Mouse (Mus musculus) layer of hippocampus, adult 2 months (tissue): ENCODE data around the gene Tmem114. TPM values are rescaled to one million over a fixed set of nuclear protein-coding genes. Genes with fewer than 3 reads are reported as not detected.

Experiments
- DNase-seq, 2 experiments: peaks; one replicate each; pipeline ENCODE4 v3.0.0; 2022; ENCODE audit warnings: low spot score in 2 of 2
- H3K27ac ChIP-seq: fragments of 200-600 bp; 2 replicates; pipeline ENCODE4 v1.8.1; 2022
- H3K4me3 ChIP-seq: fragments of 200-600 bp; 2 replicates; pipeline ENCODE4 v1.8.1; 2022; ENCODE audit warnings: mild to moderate bottlenecking
- CTCF ChIP-seq: fragments of 200-600 bp; conservative IDR thresholded peaks from 2 replicates; pipeline ENCODE4 v1.8.1; 2022; ENCODE audit warnings: antibody characterized with exemption, mild to moderate bottlenecking, moderate library complexity
- total RNA-seq, 2 experiments: library from RNA; stranded (reverse); gene quantifications; 2 replicates each; pipeline ENCODE4 v1.2.3; 2021

The Tmem114 gene
- total RNA-seq, 2 experiments from 2014 or later = 5.0 to 5.2 TPM

DNA sequence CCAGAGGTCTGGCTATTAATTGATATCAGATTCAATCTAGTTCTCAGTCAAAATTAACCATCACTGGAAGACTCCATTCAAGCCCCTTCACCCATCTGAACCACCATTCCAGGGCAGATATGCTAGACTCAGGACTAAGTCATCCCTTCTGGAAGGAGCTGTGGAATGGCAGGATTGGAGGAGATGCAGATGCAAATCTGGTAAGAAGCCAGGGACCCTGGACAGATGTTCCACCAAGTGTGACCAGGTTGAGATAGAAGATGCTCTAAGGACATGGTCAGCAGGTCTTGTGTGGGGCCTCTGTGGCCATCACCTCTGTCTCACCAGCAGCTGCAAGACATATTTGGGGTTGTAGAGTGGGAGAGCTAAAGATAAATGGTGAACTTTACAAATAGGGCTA lies 30.0 kb downstream of the Tmem114 start:
- Histone ChIP-seq H3K27ac (no peak overlapping the region), H3K4me3 (no peak overlapping the region)
- no peak for DNase-seq
- TF ChIP-seq CTCF = no peak

- DNase-seq = no peak
- peak; percentile 19 for TF ChIP-seq CTCF
- Histone ChIP-seq H3K27ac (no peak overlapping the region), H3K4me3 (no peak overlapping the region)
Observed at GRCm38 (mm10) chr16:8388491-8388890, 36.4 kb downstream of the Tmem114 start.

DNA sequence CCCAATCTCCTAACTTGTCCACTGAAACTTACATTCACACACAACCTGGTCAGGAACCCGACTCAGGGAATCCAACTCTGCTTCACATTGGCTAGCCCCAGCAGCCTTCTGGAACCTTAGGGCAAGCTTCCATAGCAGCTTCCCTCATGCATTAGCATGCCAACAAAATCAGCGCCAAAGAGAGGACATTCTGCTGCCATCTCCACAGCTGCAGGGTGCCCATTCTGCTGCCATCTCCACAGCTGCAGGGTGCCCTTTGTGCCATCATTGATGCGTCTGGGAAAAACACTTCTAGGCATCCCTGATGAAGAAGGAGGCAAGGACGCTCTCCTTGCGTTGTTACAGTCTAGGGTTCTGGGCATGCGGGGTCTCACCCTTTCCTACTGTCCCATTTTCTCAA lies 38.5 kb downstream of the Tmem114 start:
- no peak for TF ChIP-seq CTCF
- DNase-seq = no peak
- H3K4me3 ChIP-seq = no peak overlapping the region
- H3K27ac ChIP-seq = no peak overlapping the region

- peak; percentile 59 for TF ChIP-seq CTCF
- Histone ChIP-seq H3K4me3 (no peak overlapping the region), H3K27ac (no peak overlapping the region)
- no peak for DNase-seq
Observed at GRCm38 (mm10) chr16:8385679-8386078, 39.3 kb downstream of the Tmem114 start.

- no peak overlapping the region for H3K27ac ChIP-seq
- DNase-seq = no peak
- H3K4me3 ChIP-seq = no peak overlapping the region
- no peak for TF ChIP-seq CTCF
Observed at GRCm38 (mm10) chr16:8384772-8385171, 40.2 kb downstream of the Tmem114 start.

DNA sequence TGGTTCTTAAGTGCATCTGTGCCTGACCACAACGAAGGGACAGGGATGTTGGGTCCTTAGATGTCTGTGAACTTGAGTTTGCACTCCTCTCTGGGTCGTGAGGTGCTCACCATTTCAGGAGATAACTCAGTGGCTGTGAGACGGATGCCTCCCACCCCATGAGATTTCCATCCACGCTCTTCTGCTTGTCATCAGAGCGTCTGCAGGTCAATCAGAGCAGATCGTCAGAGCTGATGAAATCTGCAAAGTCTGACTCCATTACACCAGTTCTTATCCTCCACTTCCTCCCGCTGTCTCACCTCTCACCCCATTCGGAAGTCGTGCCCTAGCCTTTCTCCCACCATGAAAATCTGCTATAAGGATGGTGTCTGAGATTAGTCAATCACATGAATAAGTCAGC lies 41.5 kb downstream of the Tmem114 start:
- H3K4me3 ChIP-seq = no peak overlapping the region
- no peak for TF ChIP-seq CTCF
- DNase-seq = no peak
- H3K27ac ChIP-seq = no peak overlapping the region

DNA sequence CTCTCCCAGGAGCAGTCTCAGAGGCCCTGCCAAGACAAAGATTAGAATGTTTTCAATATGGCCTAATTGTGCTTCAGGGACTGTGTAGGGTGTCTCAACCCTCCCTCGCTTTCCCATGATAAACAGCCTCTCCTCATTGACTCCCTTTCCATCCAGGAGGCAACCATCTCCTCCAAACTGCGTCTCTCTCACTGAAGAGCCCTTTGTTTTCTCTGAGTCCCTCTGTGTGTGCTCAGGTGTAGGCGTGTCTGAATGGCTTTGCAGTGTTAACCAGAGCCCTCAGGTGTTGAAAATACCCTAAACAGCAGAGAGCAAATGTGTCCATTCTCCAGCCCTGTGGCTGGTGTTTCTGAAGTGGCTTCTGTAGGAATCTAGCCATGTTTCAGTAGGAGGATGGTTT lies 61.9 kb downstream of the Tmem114 start:
- H3K4me3 ChIP-seq = no peak overlapping the region
- H3K27ac ChIP-seq = no peak overlapping the region
- no peak for DNase-seq
- TF ChIP-seq CTCF = no peak

Other genes with a start within 250 kb of the Tmem114 start
- gene Mettl22, start 45.7 kb upstream of the Tmem114 start, total RNA-seq = 10 to 100 TPM; 27.2 to 30.7 TPM
- gene Abat, start 88.3 kb upstream of the Tmem114 start, total RNA-seq = 100 to 1,000 TPM; 134 to 137 TPM
- 10 to 100 TPM; 34.9 to 35.9 TPM for gene Pmm2, start 212.5 kb upstream of the Tmem114 start, total RNA-seq
- gene Tmem186, start 212.6 kb upstream of the Tmem114 start, total RNA-seq = 10 to 100 TPM; 12.4 to 13.4 TPM
- 10 to 100 TPM; 22.1 to 22.4 TPM for gene Carhsp1, start 247.0 kb upstream of the Tmem114 start, total RNA-seq